Mouse (Mus musculus) megakaryocyte, embryonic 14.5 days (primary cell): ENCODE results near the gene F12.

ENCODE experiments used
- FLI1 ChIP-seq: IDR thresholded peaks from 2 replicates; pipeline ENCODE4 v1.6.1; 2012; ENCODE audit warnings: low read length, inconsistent platforms, mixed read lengths
- GATA1 ChIP-seq: IDR thresholded peaks from 3 replicates; pipeline ENCODE4 v1.6.1; 2012; ENCODE audit warnings: mixed read lengths, low read length, inconsistent platforms, borderline replicate concordance

GRCm38 (mm10) chr13:55378907-55379580 is 47.5 kb downstream of the F12 start:
- TF ChIP-seq GATA1, result no peak
- TF ChIP-seq FLI1, result no peak
